Mouse (Mus musculus) hindbrain, embryonic 10.5 days (tissue): ENCODE measurements around the gene March7. TPM values are rescaled to one million over a fixed set of nuclear protein-coding genes. Genes with fewer than 3 reads are reported as not detected.
A peak's percentile ranks its signal among the peaks of the same experiment; 100 is the strongest.

ENCODE experiments used
- DNase-seq: peaks from one replicate; pipeline ENCODE4 v3.0.0-alpha.2; 2017; ENCODE audit warnings: low spot score
- H3K27ac ChIP-seq: fragments of 300-500 bp; sonication (generic); 2 replicates; pipeline ENCODE4 v1.5.1; 2016; ENCODE audit warnings: mild to moderate bottlenecking, moderate library complexity
- H3K27me3 ChIP-seq: fragments of 300-500 bp; sonication (generic); 2 replicates; pipeline ENCODE4 v1.6.1; 2016; ENCODE audit warnings: mild to moderate bottlenecking; ENCODE audit not compliant: poor library complexity, insufficient read depth, severe bottlenecking
- H3K36me3 ChIP-seq: fragments of 300-500 bp; sonication (generic); 2 replicates; pipeline ENCODE4 v1.6.1; 2016; ENCODE audit warnings: mild to moderate bottlenecking, moderate library complexity
- H3K4me1 ChIP-seq: fragments of 300-500 bp; sonication (generic); replicated peaks from 2 replicates; pipeline ENCODE4 v1.6.1; 2016; ENCODE audit warnings: mild to moderate bottlenecking
- H3K4me3 ChIP-seq: fragments of 300-500 bp; sonication (generic); 2 replicates; pipeline ENCODE4 v1.5.1; 2016; ENCODE audit warnings: mild to moderate bottlenecking, moderate library complexity
- H3K9me3 ChIP-seq: fragments of 300-500 bp; sonication (generic); 2 replicates; pipeline ENCODE4 v1.6.1; 2016; ENCODE audit warnings: mild to moderate bottlenecking, moderate library complexity
- WGBS: fragments of 180-500 bp; shearing (Covaris S2); methylation state at CpG from one replicate; pipeline ENCODE4 v1.1.7; 2016; 5-methylcytosine and 5-hydroxymethylcytosine counted together
- polyA plus RNA-seq: library from polyadenylated mRNA; unstranded; fragments of >200 nt; fragmentation: Nextera tagmentation; extraction: Ambion mirVana; gene quantifications from 2 replicates; pipeline ENCODE4 v1.2.1, GENCODE M21; 2016

Gene March7
- polyA plus RNA-seq, 1 experiment from 2014 or later: 56.9 TPM

DNA sequence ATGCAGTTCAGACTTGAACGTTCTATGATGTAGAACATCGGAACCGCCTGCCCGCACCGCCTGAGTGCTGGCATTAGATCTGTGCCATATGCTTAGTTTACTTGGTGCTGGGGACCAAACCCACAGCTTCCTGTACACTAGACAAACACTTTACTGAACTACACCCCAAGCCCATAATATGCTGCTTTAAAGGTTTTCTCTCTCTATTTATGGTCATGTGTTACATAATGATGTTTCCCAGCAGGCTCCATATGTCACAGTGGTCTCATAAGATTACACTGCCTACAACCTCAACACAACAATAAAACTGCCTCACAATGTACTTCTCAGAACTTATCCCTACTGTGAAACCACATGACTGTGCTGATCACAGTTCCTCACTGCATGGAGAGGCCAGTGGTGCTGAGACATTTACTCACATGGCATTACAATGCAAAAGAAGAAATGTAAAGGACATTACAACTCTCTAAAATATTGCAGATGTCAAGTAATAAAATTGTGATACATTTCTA lies 9.6 kb upstream of the March7 start:
- no peaks in the 10 kb centered on the region for H3K27me3 ChIP-seq
- no peaks in the 10 kb centered on the region for H3K4me1 ChIP-seq
- no peak overlapping the region for H3K27ac ChIP-seq
- H3K36me3 ChIP-seq: peaks cover 11% of the 10 kb centered on the region; the same call in 1 of the 2 replicates
- no peak overlapping the region for H3K4me3 ChIP-seq
- H3K9me3 ChIP-seq: no peaks in the 10 kb centered on the region
- WGBS: 95% methylated on average over 5 of the region's 5 CpGs
- DNase-seq: no peak

- Histone ChIP-seq H3K9me3 (no peaks in the 10 kb centered on the region), H3K27me3 (no peaks in the 10 kb centered on the region), H3K27ac (no peak overlapping the region), H3K36me3 (peaks cover 13% of the 10 kb centered on the region; the same call in 1 of the 2 replicates), H3K4me1 (no peaks in the 10 kb centered on the region), H3K4me3 (no peak overlapping the region)
- 52% methylated on average over 8 of the region's 8 CpGs for WGBS
- DNase-seq: peak; percentile 59
Measured at GRCm38 (mm10) chr2:60200667-60201066, 9.0 kb upstream of the March7 start.

DNA sequence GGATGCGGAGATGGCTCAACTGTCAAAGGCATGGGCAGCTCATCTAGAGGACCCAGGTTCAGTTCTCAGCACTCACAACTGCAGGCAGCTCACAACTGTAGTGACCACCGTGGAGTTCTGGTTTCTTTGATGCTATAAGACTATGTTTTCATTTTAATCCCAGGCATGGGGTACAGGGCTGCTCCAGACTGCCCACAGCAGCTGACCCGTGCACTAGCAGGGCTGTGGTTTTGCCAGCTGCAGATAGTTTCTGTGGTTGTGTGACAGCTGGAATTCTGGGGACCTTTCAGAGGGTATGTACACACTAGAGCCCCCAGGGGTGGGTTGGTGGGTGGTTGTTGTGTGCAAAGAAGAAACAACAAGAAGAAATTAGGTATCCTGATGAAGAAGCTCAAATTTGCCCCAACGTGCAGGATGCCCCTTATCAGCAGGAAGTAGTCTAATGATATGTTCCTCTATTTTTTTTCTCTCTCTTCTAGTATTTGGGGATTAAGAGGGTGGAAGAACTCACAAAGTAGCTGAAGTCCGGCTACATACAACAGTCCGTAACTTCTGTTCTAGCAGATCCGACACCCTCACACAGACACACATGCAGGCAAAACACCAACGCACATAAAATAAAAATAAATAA lies 6.7 kb upstream of the March7 start:
- no peaks in the 10 kb centered on the region for H3K27me3 ChIP-seq
- no peak for DNase-seq
- H3K36me3 ChIP-seq: peaks cover 19% of the 10 kb centered on the region; the same call in 1 of the 2 replicates
- H3K4me3 ChIP-seq: no peak overlapping the region
- H3K9me3 ChIP-seq: no peaks in the 10 kb centered on the region
- H3K27ac ChIP-seq: no peak overlapping the region
- WGBS: 88% methylated on average over 8 of the region's 8 CpGs
- H3K4me1 ChIP-seq: peaks cover 7% of the 10 kb centered on the region; the same call in 1 of the 2 replicates

- H3K27me3 ChIP-seq: no peaks in the 10 kb centered on the region
- no peaks in the 10 kb centered on the region for H3K9me3 ChIP-seq
- no peak overlapping the region for H3K4me3 ChIP-seq
- no peak for DNase-seq
- peaks cover 19% of the 10 kb centered on the region; the same call in 1 of the 2 replicates for H3K36me3 ChIP-seq
- H3K4me1 ChIP-seq: peaks cover 10% of the 10 kb centered on the region; the same call in 1 of the 2 replicates
- 96% methylated on average over 4 of the region's 4 CpGs for WGBS
- H3K27ac ChIP-seq: no peak overlapping the region
Measured at GRCm38 (mm10) chr2:60203733-60204132, 6.0 kb upstream of the March7 start.

DNA sequence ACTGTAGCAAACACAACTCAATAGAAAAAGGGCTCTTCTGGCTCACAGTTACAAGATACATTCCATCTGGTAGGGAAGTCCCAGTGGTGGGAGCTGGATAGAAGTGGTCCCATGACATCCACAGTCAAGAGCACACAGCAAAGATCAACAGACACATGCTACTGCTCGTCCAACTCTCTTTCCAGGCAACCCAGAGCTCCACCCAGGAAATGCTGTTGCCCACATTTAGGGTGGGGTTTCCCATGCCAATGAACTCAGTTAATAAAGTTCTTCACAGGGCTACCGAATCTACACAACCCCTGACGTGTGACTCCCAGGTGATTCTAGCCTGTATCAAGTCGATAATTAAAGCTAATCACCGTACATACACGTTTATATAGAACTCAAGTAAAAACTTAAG lies 5.5 kb upstream of the March7 start:
- H3K4me1 ChIP-seq: peaks cover 10% of the 10 kb centered on the region; the same call in 1 of the 2 replicates
- H3K27me3 ChIP-seq: no peaks in the 10 kb centered on the region
- DNase-seq: no peak
- WGBS: 92% methylated on average over 6 of the region's 6 CpGs
- no peak overlapping the region for H3K27ac ChIP-seq
- no peaks in the 10 kb centered on the region for H3K9me3 ChIP-seq
- peaks cover 19% of the 10 kb centered on the region; the same call in 1 of the 2 replicates for H3K36me3 ChIP-seq
- no peak overlapping the region for H3K4me3 ChIP-seq

GRCm38 (mm10) chr2:60205795-60206194 lies 3.9 kb upstream of the March7 start:
- Histone ChIP-seq H3K4me3 (no peak overlapping the region), H3K9me3 (no peaks in the 10 kb centered on the region), H3K27ac (no peak overlapping the region), H3K27me3 (no peaks in the 10 kb centered on the region), H3K4me1 (peaks cover 13% of the 10 kb centered on the region; the same call in 1 of the 2 replicates), H3K36me3 (peaks cover 19% of the 10 kb centered on the region; the same call in 1 of the 2 replicates)
- DNase-seq: no peak
- 60% methylated on average over 6 of the region's 6 CpGs for WGBS

GRCm38 (mm10) chr2:60209122-60209611 lies 520 bp upstream of the March7 start:
- H3K36me3 ChIP-seq: peaks cover 34% of the 10 kb centered on the region
- peak overlapping the region; percentile 100 for H3K27ac ChIP-seq
- H3K4me3 ChIP-seq: peak overlapping the region; percentile 98
- no peaks in the 10 kb centered on the region for H3K27me3 ChIP-seq
- DNase-seq: peak; percentile 69
- H3K9me3 ChIP-seq: no peaks in the 10 kb centered on the region
- peaks cover 34% of the 10 kb centered on the region for H3K4me1 ChIP-seq
- under 1% methylated on average over 35 of the region's 35 CpGs for WGBS

DNA sequence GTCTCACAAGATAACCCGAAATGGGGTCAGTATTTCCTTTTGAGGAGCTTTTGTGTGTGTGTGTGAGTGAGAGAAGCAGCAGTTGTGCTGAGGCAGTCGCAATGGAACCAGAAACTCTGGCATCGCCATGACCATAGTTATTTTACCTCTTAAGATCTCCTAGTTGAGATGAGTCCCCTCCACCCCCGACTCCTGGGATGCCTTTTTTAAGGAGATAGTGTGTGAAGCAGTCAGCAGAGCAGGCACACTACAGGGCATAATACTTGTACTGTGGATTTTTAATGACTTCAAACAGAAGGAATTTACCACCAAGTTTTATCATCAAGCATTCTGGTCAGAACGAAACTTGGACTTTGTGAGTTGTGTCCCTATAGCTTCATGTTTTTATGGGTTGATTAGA lies 1.1 kb downstream of the March7 start:
- H3K4me1 ChIP-seq: peaks cover 34% of the 10 kb centered on the region
- peak overlapping the region; percentile 98 for H3K4me3 ChIP-seq
- no peaks in the 10 kb centered on the region for H3K9me3 ChIP-seq
- H3K27me3 ChIP-seq: no peaks in the 10 kb centered on the region
- no peak for DNase-seq
- H3K27ac ChIP-seq: peak overlapping the region; percentile 100
- 25% methylated on average over 5 of the region's 5 CpGs for WGBS
- H3K36me3 ChIP-seq: peaks cover 37% of the 10 kb centered on the region

DNA sequence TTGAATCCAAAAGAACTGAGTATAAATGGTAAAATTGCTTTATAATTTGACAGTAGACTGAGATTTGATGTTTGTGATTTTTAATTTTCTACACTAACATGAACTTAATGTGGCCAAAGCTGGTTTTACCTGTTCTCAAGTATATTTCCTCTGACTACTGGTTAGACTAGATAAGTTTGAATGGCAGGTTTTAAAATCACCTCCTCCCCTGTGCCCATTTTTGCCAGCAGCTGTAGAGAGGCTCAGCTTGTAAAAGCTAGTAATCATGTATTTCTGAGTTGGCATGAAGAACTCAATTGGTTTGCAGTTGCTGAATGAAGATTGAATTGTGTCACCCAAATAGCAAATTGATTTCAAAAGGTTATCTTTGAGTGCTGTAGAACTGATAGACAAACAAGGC lies 2.8 kb downstream of the March7 start:
- Histone ChIP-seq H3K36me3 (peaks cover 47% of the 10 kb centered on the region), H3K4me1 (peaks cover 31% of the 10 kb centered on the region), H3K27ac (no peak overlapping the region), H3K9me3 (no peaks in the 10 kb centered on the region), H3K27me3 (no peaks in the 10 kb centered on the region), H3K4me3 (no peak overlapping the region)
- no peak for DNase-seq

GRCm38 (mm10) chr2:60214683-60215082 lies 5.0 kb downstream of the March7 start:
- no peak for DNase-seq
- 97% methylated on average over 2 of the region's 2 CpGs for WGBS
- peaks cover 24% of the 10 kb centered on the region for H3K4me1 ChIP-seq
- H3K4me3 ChIP-seq: no peak overlapping the region
- no peak overlapping the region for H3K27ac ChIP-seq
- H3K27me3 ChIP-seq: no peaks in the 10 kb centered on the region
- no peaks in the 10 kb centered on the region for H3K9me3 ChIP-seq
- peaks cover 69% of the 10 kb centered on the region for H3K36me3 ChIP-seq

GRCm38 (mm10) chr2:60216547-60217153 lies 7.0 kb downstream of the March7 start:
- no peaks in the 10 kb centered on the region for H3K9me3 ChIP-seq
- DNase-seq: no peak
- peaks cover 13% of the 10 kb centered on the region for H3K4me1 ChIP-seq
- peaks cover 77% of the 10 kb centered on the region for H3K36me3 ChIP-seq
- WGBS: 95% methylated on average over 4 of the region's 4 CpGs
- no peaks in the 10 kb centered on the region for H3K27me3 ChIP-seq
- H3K4me3 ChIP-seq: no peak overlapping the region
- no peak overlapping the region for H3K27ac ChIP-seq

DNA sequence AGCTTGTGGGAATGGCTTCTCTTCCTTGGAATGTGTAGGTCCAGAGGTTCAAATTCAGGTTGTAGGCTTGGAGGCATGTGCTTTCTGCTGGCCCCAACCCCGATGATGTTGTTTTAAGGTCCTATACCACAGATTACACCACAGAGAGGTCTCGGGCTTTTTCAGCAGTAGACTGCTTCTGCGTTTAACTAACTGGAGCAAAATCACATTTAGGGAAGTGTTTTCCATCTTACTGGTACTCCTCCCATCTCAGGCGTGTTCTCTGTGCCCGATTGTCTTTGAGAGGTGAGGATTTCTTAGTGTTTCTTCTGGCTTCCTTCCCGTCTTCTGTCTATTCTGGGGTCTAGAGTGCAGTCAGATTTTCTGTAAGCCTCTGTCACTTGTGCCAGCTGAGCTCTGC lies 7.9 kb downstream of the March7 start:
- Histone ChIP-seq H3K4me1 (0 out of 2 replicates have a peak, but pooled peaks cover 3% of the 10 kb centered on the region), H3K27me3 (no peaks in the 10 kb centered on the region), H3K9me3 (no peaks in the 10 kb centered on the region), H3K4me3 (no peak overlapping the region), H3K36me3 (peaks cover 73% of the 10 kb centered on the region), H3K27ac (no peak overlapping the region)
- 93% methylated on average over 6 of the region's 6 CpGs for WGBS
- DNase-seq: no peak

GRCm38 (mm10) chr2:60221236-60221635 lies 11.5 kb downstream of the March7 start:
- no peaks in the 10 kb centered on the region for H3K27me3 ChIP-seq
- no peak overlapping the region for H3K27ac ChIP-seq
- no peak overlapping the region for H3K4me3 ChIP-seq
- no peaks in the 10 kb centered on the region for H3K4me1 ChIP-seq
- WGBS: 71% methylated on average over 6 of the region's 6 CpGs
- 0 out of 2 replicates have a peak, but pooled peaks cover 3% of the 10 kb centered on the region for H3K9me3 ChIP-seq
- H3K36me3 ChIP-seq: peaks cover 52% of the 10 kb centered on the region
- DNase-seq: no peak
